Mouse (Mus musculus) brain, embryonic 14.5 days (tissue): ENCODE results near the gene Ifitm3. TPM values are rescaled to one million over a fixed set of nuclear protein-coding genes. Genes with fewer than 3 reads are reported as not detected.
"Not testable (repeated sequence)": the region's sequence is repeated elsewhere in the genome, so short reads cannot be mapped to it uniquely, and the experiment has no call there.

ENCODE experiments used
- DNase-seq: peaks from one replicate; pipeline ENCODE4 v3.0.0-alpha.2; 2011; ENCODE audit warnings: low read depth
- CTCF ChIP-seq: fragments of 200-500 bp; IDR thresholded peaks from 2 replicates; pipeline ENCODE4 v1.5.1; 2012; ENCODE audit warnings: inconsistent platforms, mild to moderate bottlenecking, moderate library complexity, borderline replicate concordance; ENCODE audit not compliant: insufficient read depth, insufficient read length; ENCODE audit errors: extremely low read depth
- POLR2A ChIP-seq: fragments of 200-500 bp; IDR thresholded peaks from 2 replicates; pipeline ENCODE4 v1.6.1; 2012; ENCODE audit warnings: mild to moderate bottlenecking, inconsistent platforms, borderline replicate concordance; ENCODE audit not compliant: poor library complexity, insufficient read depth, insufficient read length, severe bottlenecking; ENCODE audit errors: extremely low read depth
- polyA plus RNA-seq: library from polyadenylated mRNA; depleted of rRNA; stranded (reverse); fragments of >200 nt; gene quantifications from 2 replicates; pipeline ENCODE4 v1.2.3, GENCODE M21; 2012

Gene Ifitm3
- polyA plus RNA-seq, 1 experiment: 26.1 TPM

DNA sequence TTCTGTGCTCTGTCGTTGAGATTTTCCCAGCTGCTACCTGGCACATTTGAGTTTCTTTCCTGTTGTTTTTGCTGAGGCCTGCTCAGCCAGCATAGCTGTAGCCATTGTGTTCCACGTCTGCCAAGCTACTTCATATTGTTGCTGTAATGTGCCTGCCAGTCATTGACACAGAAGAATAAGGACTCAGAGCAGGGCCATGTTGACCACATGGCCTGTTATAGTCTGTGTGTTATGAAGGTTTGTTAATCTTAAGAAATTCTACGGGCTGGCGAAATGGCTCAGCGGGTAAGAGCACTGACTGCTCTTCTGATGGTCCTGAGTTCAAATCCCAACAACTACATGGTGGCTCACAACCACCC, 16.1 kb upstream of the Ifitm3 start:
- no peak for DNase-seq
- TF ChIP-seq CTCF (no peak), POLR2A (no peak)

- TF ChIP-seq CTCF: no peak
- TF ChIP-seq POLR2A: no peak
- peak; percentile 91 for DNase-seq
Measured at GRCm38 (mm10) chr7:141026097-141026739, 15.6 kb upstream of the Ifitm3 start.

GRCm38 (mm10) chr7:141024865-141025838, 14.6 kb upstream of the Ifitm3 start:
- DNase-seq: peak; percentile 84
- TF ChIP-seq POLR2A (no peak), CTCF (no peak)

- no peak for DNase-seq
- no peak for TF ChIP-seq CTCF
- no peak for TF ChIP-seq POLR2A
Measured at GRCm38 (mm10) chr7:141021489-141022449, 11.2 kb upstream of the Ifitm3 start.

- TF ChIP-seq CTCF (no peak), POLR2A (no peak)
- DNase-seq: no peak
Measured at GRCm38 (mm10) chr7:141019028-141019427, 8.5 kb upstream of the Ifitm3 start.

DNA sequence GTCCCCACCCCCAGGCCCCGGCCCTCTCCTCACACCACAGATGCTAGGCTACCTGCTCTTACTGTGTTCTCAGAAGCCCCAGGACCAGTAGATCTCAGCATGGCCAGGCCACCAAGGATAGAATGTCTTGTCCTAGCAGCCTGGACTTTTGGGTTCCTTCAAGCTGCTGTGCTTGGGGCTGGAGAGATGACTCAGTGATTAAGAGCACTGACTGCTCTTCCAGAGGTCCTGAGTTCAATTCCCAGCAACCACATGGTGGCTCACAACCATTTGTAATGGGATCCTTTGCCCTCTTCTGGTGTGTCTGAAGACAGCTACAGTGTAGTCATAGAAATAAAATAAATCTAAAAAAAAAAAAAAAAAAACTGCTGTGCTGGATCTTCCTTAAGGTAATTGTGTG, 7.3 kb upstream of the Ifitm3 start, which contains the start of gene Ifitm6:
TSS of gene Ifitm6 (minus strand) at position 101 of the 400 bp plus-strand sequence.
- DNase-seq: not testable (repeated sequence)

GRCm38 (mm10) chr7:141016707-141017697, 6.4 kb upstream of the Ifitm3 start:
- TF ChIP-seq POLR2A (no peak), CTCF (no peak)
- no peak for DNase-seq

- TF ChIP-seq POLR2A: no peak
- TF ChIP-seq CTCF: no peak
- DNase-seq: no peak
Measured at GRCm38 (mm10) chr7:141011238-141011770, 734 bp upstream of the Ifitm3 start.

GRCm38 (mm10) chr7:141009665-141010064, 905 bp downstream of the Ifitm3 start:
- TF ChIP-seq CTCF (no peak), POLR2A (no peak)
- no peak for DNase-seq
